Mouse (Mus musculus): ENCODE data around the gene Syt13. TPM values are rescaled to one million over a fixed set of nuclear protein-coding genes. Genes with fewer than 3 reads are reported as not detected.
A peak's percentile ranks its signal among the peaks of the same experiment; 100 is the strongest.

The Syt13 gene
- total and polyA plus RNA-seq, 3 experiments: not detected

DNA sequence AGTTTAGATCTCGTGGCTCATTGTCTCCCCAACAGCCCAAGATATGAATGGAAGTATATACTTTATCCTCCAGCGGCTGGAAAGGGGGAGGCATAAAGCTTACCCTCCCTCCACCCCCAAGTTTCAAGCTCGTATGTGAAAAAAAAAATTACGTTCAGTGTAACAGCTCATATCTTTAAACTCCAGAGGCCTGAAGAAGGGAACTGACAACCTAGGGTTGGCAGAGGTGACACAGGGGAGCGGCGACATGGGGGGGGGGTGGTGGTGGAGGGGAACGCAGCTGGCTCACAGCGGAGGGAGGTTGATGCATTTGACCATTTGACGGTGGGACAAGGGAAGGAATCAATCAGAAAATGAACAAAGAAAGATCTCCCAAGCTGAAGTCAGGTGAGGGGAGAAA lies 56.2 kb downstream of the Syt13 start:
- DNase-seq (ENCODE audit: low read depth, low spot score): peak; percentile 67
- H3K27me3 ChIP-seq (ENCODE audit: control insufficient read depth in 1 of 2, insufficient read depth in 2 of 2, low read length in 2 of 2): no peaks in the 10 kb centered on the region
- no peaks in the 10 kb centered on the region for H3K9me3 ChIP-seq (replicated peaks; ENCODE audit: insufficient read depth, low read length)
- H3K36me3 ChIP-seq (ENCODE audit: control insufficient read depth in 1 of 2, insufficient read depth in 2 of 2, low read length in 2 of 2): peaks cover 0 to 9% of the 10 kb centered on the region in 2 experiments; a peak in 2 of 4 replicates
- peak overlapping the region; percentile 53 for H3K27ac ChIP-seq (ENCODE audit: control insufficient read depth, low read depth, low read length)
- TF ChIP-seq ELF1 (IDR thresholded peaks at IDR 0.05; ENCODE audit: low read depth, low read length): no peak
- TF ChIP-seq MAFK (IDR thresholded peaks at IDR 0.05; ENCODE audit: borderline replicate concordance, low read depth, low read length): no peak
- no peak for TF ChIP-seq POLR2AphosphoS5 (IDR thresholded peaks at IDR 0.05; ENCODE audit: borderline replicate concordance, low read depth, low read length)
- TF ChIP-seq RAD21 (IDR thresholded peaks at IDR 0.05; ENCODE audit: low read depth, low read length): no peak
- TF ChIP-seq MXI1 (IDR thresholded peaks at IDR 0.05; ENCODE audit: low read depth, low read length): no peak
- no peak for TF ChIP-seq GABPA (IDR thresholded peaks at IDR 0.05; ENCODE audit: low read depth, low read length)
- no peak for TF ChIP-seq MEF2A (IDR thresholded peaks at IDR 0.05; ENCODE audit: extremely low read depth, insufficient replicate concordance, low read depth, low read length, poor library complexity, severe bottlenecking)
- TF ChIP-seq NELFE (IDR thresholded peaks at IDR 0.05; ENCODE audit: low read depth, low read length): no peak
- TF ChIP-seq SMC3 (IDR thresholded peaks at IDR 0.05; ENCODE audit: low read depth, low read length): no peak
- TF ChIP-seq GATA1 (IDR thresholded peaks at IDR 0.05; ENCODE audit: low read depth, low read length): peak; percentile 47
- no peak for TF ChIP-seq MAX (IDR thresholded peaks at IDR 0.05; ENCODE audit: low read length)
- TF ChIP-seq ZNF384 (IDR thresholded peaks at IDR 0.05; ENCODE audit: low read depth, low read length): peak; percentile 93
- no peak for TF ChIP-seq POLR2A (IDR thresholded peaks at IDR 0.05; ENCODE audit: control insufficient read depth in 1 of 2, insufficient read depth in 1 of 2, low read depth in 1 of 2, low read length in 2 of 2, poor library complexity in 1 of 2)
- no peak; the same call in 1 of the 2 replicates for TF ChIP-seq RCOR1 (IDR thresholded peaks at IDR 0.05; ENCODE audit: low read depth, low read length)
- no peak for TF ChIP-seq JUND (IDR thresholded peaks at IDR 0.05; ENCODE audit: low read depth, low read length)
- TF ChIP-seq ETS1 (IDR thresholded peaks at IDR 0.05; ENCODE audit: low read depth, low read length): peak; percentile 56; the same call in 1 of the 2 replicates
- TF ChIP-seq TBP (IDR thresholded peaks at IDR 0.05; ENCODE audit: low read depth, low read length): no peak
- TF ChIP-seq ZMIZ1 (IDR thresholded peaks at IDR 0.05; ENCODE audit: low read depth, low read length): no peak
- TF ChIP-seq E2F4 (IDR thresholded peaks at IDR 0.05; ENCODE audit: borderline replicate concordance, low read depth, low read length): no peak
- 0 out of 2 replicates have a peak, but pooled peaks have one; percentile 10 for TF ChIP-seq HCFC1 (IDR thresholded peaks at IDR 0.05; ENCODE audit: low read depth, low read length)
- TF ChIP-seq TCF12 (IDR thresholded peaks at IDR 0.05; ENCODE audit: low read depth, low read length): peak; percentile 91
- TF ChIP-seq EP300 (IDR thresholded peaks at IDR 0.05; ENCODE audit: low read depth in 1 of 2, low read length in 2 of 2): peak; percentile 71 to 84
- TF ChIP-seq ZKSCAN1 (IDR thresholded peaks at IDR 0.05; ENCODE audit: low read depth, low read length): no peak
- TF ChIP-seq SIN3A (IDR thresholded peaks at IDR 0.05; ENCODE audit: low read length): peak; percentile 47
- 0 out of 2 replicates have a peak, but pooled peaks have one; percentile 20 for TF ChIP-seq MYB (IDR thresholded peaks at IDR 0.05; ENCODE audit: low read depth, low read length)
- no peak for TF ChIP-seq NRF1 (IDR thresholded peaks at IDR 0.05; ENCODE audit: insufficient read depth, low read depth, low read length, poor library complexity, severe bottlenecking)
- no peak for TF ChIP-seq UBTF (IDR thresholded peaks at IDR 0.05; ENCODE audit: borderline replicate concordance, insufficient read depth, low read depth, low read length)
- TF ChIP-seq MAZ (IDR thresholded peaks at IDR 0.05; ENCODE audit: low read depth, low read length): peak; percentile 72
- TF ChIP-seq CTCF (IDR thresholded peaks at IDR 0.05 in 2 of 3, conservative IDR thresholded peaks at IDR 0.05 in 1 of 3; ENCODE audit: control insufficient read depth in 1 of 3, insufficient read depth in 1 of 3, low read depth in 2 of 3, low read length in 3 of 3, poor library complexity in 1 of 3, severe bottlenecking in 1 of 3): no peak
- peak overlapping the region in 1 of 2 experiments; percentile 48; a peak in 3 of 4 replicates for H3K4me3 ChIP-seq (ENCODE audit: control insufficient read depth in 1 of 2, insufficient read depth in 1 of 2, low read depth in 2 of 2, low read length in 2 of 2)
- peaks cover 5 to 9% of the 10 kb centered on the region in 2 experiments; a peak in 3 of 4 replicates for H3K4me1 ChIP-seq (ENCODE audit: control insufficient read depth in 1 of 2, insufficient read depth in 2 of 2, low read length in 2 of 2)
- H3K9ac ChIP-seq (ENCODE audit: control insufficient read depth, low read depth, low read length, poor library complexity, severe bottlenecking): no peak overlapping the region
- H3K79me2 ChIP-seq (ENCODE audit: control insufficient read depth, insufficient read depth, low read length, poor library complexity): no peaks in the 10 kb centered on the region
